Mouse (Mus musculus) intestine, embryonic 15.5 days (tissue): ENCODE measurements at regions not wholly inside any gene's neighbourhood (a gene's known extent, or its start where the extent isn't known, plus 50 kb on each side); places are given as distances from the start of the nearest gene placed in this dataset.

Experiments
- ATAC-seq: fragments of 200-750 bp; cut with Nextera tagmentation; 2 replicates; pipeline ENCODE4 v1.8.0; 2017; ENCODE audit warnings: moderate TSS enrichment, moderate library complexity
- H3K27ac ChIP-seq: fragments of 300-500 bp; sonication (generic); 2 replicates; pipeline ENCODE4 v1.5.1; 2015; ENCODE audit warnings: mild to moderate bottlenecking, inconsistent platforms
- H3K27me3 ChIP-seq: fragments of 300-500 bp; sonication (generic); replicated peaks from 2 replicates; pipeline ENCODE4 v1.6.1; 2015; ENCODE audit warnings: inconsistent platforms
- H3K36me3 ChIP-seq: fragments of 300-500 bp; sonication (generic); 2 replicates; pipeline ENCODE4 v1.6.1; 2015; ENCODE audit warnings: inconsistent platforms
- H3K4me1 ChIP-seq: fragments of 300-500 bp; sonication (generic); replicated peaks from 2 replicates; pipeline ENCODE4 v1.6.1; 2015; ENCODE audit warnings: inconsistent platforms
- H3K4me2 ChIP-seq: fragments of 300-500 bp; sonication (generic); replicated peaks from 2 replicates; pipeline ENCODE4 v1.6.1; 2015; ENCODE audit warnings: mild to moderate bottlenecking, inconsistent platforms
- H3K4me3 ChIP-seq: fragments of 300-500 bp; sonication (generic); replicated peaks from 2 replicates; pipeline ENCODE4 v1.5.1; 2015; ENCODE audit warnings: inconsistent platforms
- H3K9ac ChIP-seq: fragments of 300-500 bp; sonication (generic); 2 replicates; pipeline ENCODE4 v1.6.1; 2015; ENCODE audit warnings: inconsistent platforms
- H3K9me3 ChIP-seq: fragments of 300-500 bp; sonication (generic); 2 replicates; pipeline ENCODE4 v1.6.1; 2016; ENCODE audit warnings: inconsistent platforms
- WGBS: fragments of 180-500 bp; shearing (Covaris S2); methylation state at CpG from one replicate; pipeline ENCODE4 v1.1.7; 2015; 5-methylcytosine and 5-hydroxymethylcytosine counted together

DNA sequence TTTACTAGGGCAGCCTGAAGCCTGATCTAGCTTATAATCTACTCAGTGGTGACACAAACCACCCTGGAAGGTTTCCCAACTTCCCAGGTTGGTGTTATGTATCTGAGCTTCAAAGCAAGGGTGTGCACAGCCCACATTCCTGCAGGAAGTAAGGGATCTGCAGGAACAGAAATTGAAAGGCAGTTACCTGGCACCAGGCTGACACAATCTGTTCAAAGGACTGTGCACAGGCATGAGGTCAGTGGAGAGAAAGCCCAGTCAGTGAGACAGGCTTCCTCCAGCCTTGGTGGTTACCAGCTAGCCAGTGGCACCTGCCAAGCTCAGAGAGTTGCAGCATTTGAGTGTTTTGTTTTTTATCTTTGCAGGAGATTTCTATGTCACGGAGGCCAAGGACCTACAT, 203.6 kb downstream of the 1700129C05Rik start:
- Histone ChIP-seq H3K36me3 (no peaks in the 10 kb centered on the region), H3K4me3 (no peak overlapping the region), H3K27ac (no peak overlapping the region), H3K4me1 (no peaks in the 10 kb centered on the region), H3K4me2 (no peak overlapping the region), H3K9ac (no peak overlapping the region), H3K27me3 (no peaks in the 10 kb centered on the region), H3K9me3 (no peaks in the 10 kb centered on the region)
- 74% methylated on average over 1 of the region's 1 CpGs for WGBS
- no peak for ATAC-seq

DNA sequence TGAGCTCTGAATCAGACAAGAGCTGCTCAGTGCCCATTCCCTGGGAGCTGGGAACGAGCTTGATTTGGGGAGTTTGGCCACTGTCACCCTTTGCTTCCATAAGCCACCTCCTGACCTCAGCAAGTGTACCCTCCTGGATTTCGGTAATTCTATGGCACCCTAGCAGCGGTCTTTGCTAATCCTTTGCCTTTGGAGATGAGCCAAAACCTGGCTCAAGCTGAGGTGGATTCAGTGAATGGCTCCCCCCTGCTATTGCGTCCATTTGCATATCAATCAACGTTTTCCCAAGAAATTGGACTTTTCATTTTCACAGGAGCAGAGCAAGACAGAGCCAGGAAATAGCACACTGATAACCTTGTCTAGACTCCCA, 204.1 kb downstream of the 1700129C05Rik start:
- Histone ChIP-seq H3K36me3 (no peaks in the 10 kb centered on the region), H3K4me1 (no peaks in the 10 kb centered on the region), H3K27ac (no peak overlapping the region), H3K4me2 (no peak overlapping the region), H3K27me3 (no peaks in the 10 kb centered on the region), H3K9ac (no peak overlapping the region), H3K4me3 (no peak overlapping the region), H3K9me3 (no peaks in the 10 kb centered on the region)
- 65% methylated on average over 5 of the region's 5 CpGs for WGBS
- ATAC-seq, result no peak

DNA sequence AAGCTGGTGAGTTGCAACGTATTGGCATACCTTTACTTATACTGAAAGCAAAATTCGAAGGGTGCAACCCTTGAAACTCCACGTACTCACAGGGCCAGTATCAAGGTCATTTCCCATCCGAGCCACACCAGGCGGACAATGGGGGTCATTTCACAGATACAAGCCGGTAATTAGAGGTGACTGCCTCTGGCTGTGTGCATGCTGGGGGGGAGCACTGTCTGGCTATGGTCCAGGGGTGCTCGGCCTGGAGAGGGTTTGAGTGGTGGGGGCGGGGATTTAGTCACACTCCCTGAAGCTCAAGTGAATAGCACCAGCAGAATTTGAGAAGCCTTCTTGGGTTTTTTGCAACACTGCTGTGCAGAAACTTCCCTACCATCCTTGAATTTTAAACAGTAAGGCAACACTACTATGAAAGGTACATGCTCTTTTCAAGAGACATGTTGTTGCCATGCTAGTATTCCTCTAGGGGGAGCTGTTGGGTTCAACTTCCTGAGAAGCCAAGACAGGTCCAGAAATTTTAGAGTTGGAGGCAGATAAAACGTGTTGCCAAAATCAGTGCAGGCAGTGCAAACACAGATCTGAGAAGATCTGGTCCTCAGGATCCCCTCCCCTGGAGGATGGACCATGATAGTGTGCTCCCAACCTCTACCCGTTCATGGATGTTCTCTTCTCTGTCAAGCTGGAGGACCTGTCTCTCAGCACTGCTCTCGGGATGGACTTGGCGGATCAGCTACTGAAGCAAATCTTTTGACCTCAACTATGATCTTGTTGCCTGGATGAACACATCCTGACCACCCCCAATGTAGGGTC, 204.7 kb downstream of the 1700129C05Rik start:
- Histone ChIP-seq H3K4me3 (no peak overlapping the region), H3K4me2 (no peak overlapping the region)
- ATAC-seq, result no peak

DNA sequence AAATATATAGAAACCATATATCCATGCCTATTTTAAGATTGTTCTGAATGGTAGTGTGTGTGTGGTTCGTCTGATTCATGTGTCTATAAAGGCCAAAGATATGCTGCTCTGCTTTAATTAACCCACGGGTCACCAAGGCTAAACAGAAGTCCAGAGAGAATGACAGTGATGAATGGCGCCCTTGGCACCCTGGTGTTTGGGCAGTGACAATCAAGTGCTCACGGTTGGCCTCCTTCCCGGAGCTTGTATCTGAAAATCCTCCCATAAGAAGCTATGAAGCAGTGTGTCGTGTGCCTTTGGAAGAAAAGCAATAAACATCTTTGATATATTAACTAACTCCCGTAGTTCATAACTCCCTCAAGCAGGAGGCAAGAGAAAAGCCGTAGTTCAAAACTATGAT, 205.4 kb downstream of the 1700129C05Rik start:
- Histone ChIP-seq H3K9ac (no peak overlapping the region), H3K4me3 (no peak overlapping the region), H3K36me3 (no peaks in the 10 kb centered on the region), H3K27me3 (no peaks in the 10 kb centered on the region), H3K9me3 (no peaks in the 10 kb centered on the region), H3K4me1 (no peaks in the 10 kb centered on the region), H3K27ac (no peak overlapping the region), H3K4me2 (no peak overlapping the region)
- 22% methylated on average over 8 of the region's 8 CpGs for WGBS
- ATAC-seq, result no peak

More for the DNA sequence above, 204.7 kb downstream of the 1700129C05Rik start:
- H3K27ac ChIP-seq, result no peak overlapping the region
- H3K4me1 ChIP-seq, result no peaks in the 10 kb centered on the region
- no peaks in the 10 kb centered on the region for H3K36me3 ChIP-seq
- no peak overlapping the region for H3K9ac ChIP-seq
- no peaks in the 10 kb centered on the region for H3K9me3 ChIP-seq
- H3K27me3 ChIP-seq, result no peaks in the 10 kb centered on the region
- 61% methylated on average over 12 of the region's 12 CpGs for WGBS

DNA sequence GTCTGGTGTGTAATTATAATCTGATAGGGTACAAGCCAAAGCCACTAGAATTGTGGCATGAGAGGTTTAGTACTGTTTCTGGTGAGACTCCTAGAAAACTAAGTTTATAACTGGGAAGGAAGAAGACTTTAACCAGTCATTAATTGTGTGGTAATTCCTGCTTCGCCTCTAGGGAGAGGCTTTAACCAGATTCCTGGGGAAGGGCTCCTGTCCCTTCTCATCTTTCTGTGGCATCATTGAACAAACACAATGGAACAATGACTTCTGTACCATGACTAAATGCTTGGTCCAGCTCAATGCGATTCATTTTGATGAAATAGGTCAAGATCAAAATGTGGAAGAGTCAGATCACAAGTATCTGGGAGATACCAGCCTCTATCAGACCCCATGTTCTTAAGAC, 206.6 kb downstream of the 1700129C05Rik start:
- H3K27me3 ChIP-seq, result no peaks in the 10 kb centered on the region
- H3K27ac ChIP-seq, result no peak overlapping the region
- H3K36me3 ChIP-seq, result no peaks in the 10 kb centered on the region
- H3K9ac ChIP-seq, result no peak overlapping the region
- no peak overlapping the region for H3K4me3 ChIP-seq
- no peaks in the 10 kb centered on the region for H3K9me3 ChIP-seq
- WGBS, result 87% methylated on average over 2 of the region's 2 CpGs
- H3K4me1 ChIP-seq, result no peaks in the 10 kb centered on the region
- no peak for ATAC-seq
- H3K4me2 ChIP-seq, result no peak overlapping the region

DNA sequence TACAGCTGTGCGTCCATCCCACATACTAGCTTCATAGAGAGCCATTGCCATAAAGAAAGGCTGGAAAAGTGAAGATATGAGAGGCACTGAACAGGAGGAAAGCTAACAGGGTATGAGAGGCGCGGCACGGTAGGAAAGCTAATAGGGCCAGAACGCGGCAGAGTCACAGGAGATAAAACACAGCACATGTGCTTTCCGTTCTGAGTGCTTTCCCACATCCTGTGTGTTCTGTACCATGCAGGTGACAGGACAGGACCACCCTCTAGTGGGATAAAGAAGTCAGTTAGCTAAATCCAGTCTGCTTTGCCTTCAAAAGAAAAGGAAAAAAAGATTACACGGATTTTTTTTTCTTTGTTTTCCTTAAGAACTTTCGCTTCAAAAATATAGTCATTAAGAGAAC, 224.8 kb downstream of the 1700129C05Rik start:
- Histone ChIP-seq H3K4me1 (no peaks in the 10 kb centered on the region), H3K9me3 (no peaks in the 10 kb centered on the region), H3K27me3 (no peaks in the 10 kb centered on the region), H3K9ac (no peak overlapping the region), H3K36me3 (no peaks in the 10 kb centered on the region), H3K27ac (no peak overlapping the region), H3K4me3 (no peak overlapping the region), H3K4me2 (no peak overlapping the region)
- 44% methylated on average over 9 of the region's 9 CpGs for WGBS
- no peak for ATAC-seq

DNA sequence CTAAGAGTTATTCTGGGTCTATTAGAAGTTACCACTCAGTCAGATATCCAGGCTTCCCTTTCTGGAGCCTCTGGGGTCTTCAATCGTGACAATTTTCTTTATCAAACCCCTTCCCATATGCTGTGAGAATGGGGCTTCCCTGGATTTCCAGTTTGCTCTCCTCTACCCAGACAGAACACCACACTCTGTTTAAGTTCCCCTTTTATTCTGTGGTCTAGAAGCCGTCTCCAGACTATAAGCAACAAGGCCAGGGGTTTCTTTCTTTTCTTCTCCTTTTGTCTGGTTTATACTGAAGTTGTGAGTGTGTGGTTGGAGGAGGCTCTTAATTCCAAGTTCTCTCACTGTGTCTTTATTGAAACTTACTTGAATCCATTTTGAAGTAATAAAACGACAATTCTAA, 225.5 kb downstream of the 1700129C05Rik start:
- Histone ChIP-seq H3K4me2 (no peak overlapping the region), H3K36me3 (no peaks in the 10 kb centered on the region), H3K4me1 (no peaks in the 10 kb centered on the region), H3K9ac (no peak overlapping the region), H3K4me3 (no peak overlapping the region), H3K9me3 (no peaks in the 10 kb centered on the region), H3K27ac (no peak overlapping the region), H3K27me3 (no peaks in the 10 kb centered on the region)
- ATAC-seq, result no peak
- 82% methylated on average over 3 of the region's 3 CpGs for WGBS

DNA sequence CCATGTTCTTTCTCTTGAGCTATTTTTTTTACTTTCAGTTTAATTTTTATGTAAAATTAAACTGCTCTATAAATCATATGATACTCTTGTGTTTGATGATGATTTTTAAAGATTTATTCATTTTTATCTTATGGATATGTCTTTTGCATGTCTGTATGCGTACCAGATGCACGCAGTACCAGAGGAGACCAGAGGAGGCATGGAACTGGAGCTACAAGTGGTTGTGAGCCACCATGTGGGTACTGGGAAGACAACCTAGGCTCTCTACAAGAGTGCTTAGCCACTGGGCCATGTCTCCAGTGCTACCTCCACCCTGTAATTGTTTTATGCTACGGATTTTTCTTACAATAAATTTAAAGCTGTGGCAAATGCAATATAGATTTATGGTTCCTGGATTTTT, 227.8 kb downstream of the 1700129C05Rik start:
- H3K4me2 ChIP-seq, result no peak overlapping the region
- H3K27me3 ChIP-seq, result no peaks in the 10 kb centered on the region
- WGBS, result 94% methylated on average over 3 of the region's 3 CpGs
- H3K4me1 ChIP-seq, result no peaks in the 10 kb centered on the region
- H3K9ac ChIP-seq, result no peak overlapping the region
- no peak overlapping the region for H3K27ac ChIP-seq
- no peaks in the 10 kb centered on the region for H3K9me3 ChIP-seq
- no peak for ATAC-seq
- no peak overlapping the region for H3K4me3 ChIP-seq
- H3K36me3 ChIP-seq, result no peaks in the 10 kb centered on the region

DNA sequence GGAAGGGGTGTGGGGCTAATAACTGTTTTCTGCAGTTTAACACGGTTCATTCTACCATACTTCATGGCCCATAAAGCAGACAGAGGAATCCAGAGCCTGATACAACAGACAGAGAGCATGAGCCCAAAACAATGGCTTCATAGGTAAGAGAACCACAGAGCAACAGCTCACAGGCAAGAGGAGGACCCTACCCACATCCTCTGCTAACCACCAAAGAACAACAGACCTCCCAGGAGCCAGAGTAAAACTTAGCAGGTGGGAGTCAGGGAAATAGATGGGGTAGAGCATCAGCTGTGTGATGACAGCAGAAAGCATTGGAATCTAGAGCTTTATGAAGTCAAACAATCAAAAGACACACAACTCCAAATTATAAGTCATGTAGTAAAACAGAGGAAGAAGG, 231.8 kb downstream of the 1700129C05Rik start:
- H3K36me3 ChIP-seq, result no peaks in the 10 kb centered on the region
- H3K4me1 ChIP-seq, result no peaks in the 10 kb centered on the region
- H3K4me3 ChIP-seq, result no peak overlapping the region
- H3K9me3 ChIP-seq, result no peaks in the 10 kb centered on the region
- ATAC-seq, result no peak
- 94% methylated on average over 1 of the region's 1 CpGs for WGBS
- no peak overlapping the region for H3K27ac ChIP-seq
- no peaks in the 10 kb centered on the region for H3K27me3 ChIP-seq
- no peak overlapping the region for H3K9ac ChIP-seq
- no peak overlapping the region for H3K4me2 ChIP-seq

DNA sequence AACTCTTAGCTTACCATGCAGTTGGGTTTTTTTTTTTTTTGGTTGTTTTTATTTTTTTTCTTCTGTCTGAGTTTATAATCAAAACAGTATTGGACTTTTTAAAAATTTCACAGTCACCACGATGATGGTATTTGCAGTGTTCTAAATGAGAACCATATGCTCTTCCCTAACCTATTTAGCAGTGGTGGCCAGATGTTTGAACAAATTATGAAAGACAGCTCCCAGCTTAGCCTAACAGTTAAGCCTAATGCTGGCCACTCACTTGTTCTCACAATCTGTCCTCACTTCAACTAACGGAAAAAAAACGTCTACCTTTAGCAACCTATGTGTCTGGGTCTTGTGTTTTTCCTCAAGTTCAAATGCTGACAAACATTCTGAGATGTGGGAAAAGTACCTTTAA, 234.8 kb downstream of the 1700129C05Rik start:
- H3K9ac ChIP-seq, result no peak overlapping the region
- no peak overlapping the region for H3K4me3 ChIP-seq
- H3K27ac ChIP-seq, result no peak overlapping the region
- no peak overlapping the region for H3K4me2 ChIP-seq
- no peak for ATAC-seq
- H3K9me3 ChIP-seq, result no peaks in the 10 kb centered on the region
- H3K27me3 ChIP-seq, result no peaks in the 10 kb centered on the region
- WGBS, result 69% methylated on average over 3 of the region's 3 CpGs
- H3K4me1 ChIP-seq, result no peaks in the 10 kb centered on the region
- H3K36me3 ChIP-seq, result no peaks in the 10 kb centered on the region

DNA sequence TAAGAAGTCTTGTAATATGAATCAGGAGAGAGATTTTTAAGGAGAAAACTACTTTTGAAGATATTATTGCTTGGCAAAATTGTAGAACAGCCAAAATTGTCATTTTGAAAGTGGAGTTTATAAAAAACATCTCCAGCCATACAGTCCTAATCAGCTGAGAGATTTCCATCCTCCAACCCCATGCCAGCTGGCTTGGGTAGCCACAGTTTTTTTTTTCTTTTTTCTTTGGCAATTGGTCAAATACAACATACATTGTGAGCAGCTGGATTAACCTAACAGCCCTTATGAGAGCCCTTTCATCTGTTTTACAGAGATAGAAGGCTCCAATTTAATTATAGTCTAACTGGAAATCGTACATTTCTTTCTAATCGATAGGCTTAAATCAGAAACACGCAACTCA, 235.3 kb downstream of the 1700129C05Rik start:
- no peaks in the 10 kb centered on the region for H3K27me3 ChIP-seq
- ATAC-seq, result no peak
- H3K36me3 ChIP-seq, result no peaks in the 10 kb centered on the region
- H3K4me2 ChIP-seq, result no peak overlapping the region
- H3K9me3 ChIP-seq, result no peaks in the 10 kb centered on the region
- H3K9ac ChIP-seq, result no peak overlapping the region
- H3K27ac ChIP-seq, result no peak overlapping the region
- 84% methylated on average over 3 of the region's 3 CpGs for WGBS
- H3K4me3 ChIP-seq, result no peak overlapping the region
- no peaks in the 10 kb centered on the region for H3K4me1 ChIP-seq

DNA sequence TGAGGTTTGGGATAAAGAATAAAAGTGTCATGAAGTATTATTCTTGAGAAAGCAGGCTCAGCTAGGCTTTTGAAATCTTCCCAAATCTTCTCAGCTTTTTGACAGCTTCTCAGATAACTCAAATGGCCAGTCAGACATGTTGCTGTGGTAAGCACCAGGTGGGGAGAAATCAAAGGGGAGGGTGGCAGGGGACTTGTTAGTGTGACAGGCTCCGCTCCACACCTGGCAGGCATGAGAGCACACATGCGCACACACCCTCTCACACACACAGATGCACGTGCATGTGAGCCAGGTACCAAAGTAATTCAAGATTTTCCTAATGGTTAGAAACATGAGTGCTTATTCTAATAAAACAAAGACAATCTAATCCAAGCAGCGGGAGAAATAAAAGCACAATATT, 236.1 kb downstream of the 1700129C05Rik start:
- no peak overlapping the region for H3K27ac ChIP-seq

DNA sequence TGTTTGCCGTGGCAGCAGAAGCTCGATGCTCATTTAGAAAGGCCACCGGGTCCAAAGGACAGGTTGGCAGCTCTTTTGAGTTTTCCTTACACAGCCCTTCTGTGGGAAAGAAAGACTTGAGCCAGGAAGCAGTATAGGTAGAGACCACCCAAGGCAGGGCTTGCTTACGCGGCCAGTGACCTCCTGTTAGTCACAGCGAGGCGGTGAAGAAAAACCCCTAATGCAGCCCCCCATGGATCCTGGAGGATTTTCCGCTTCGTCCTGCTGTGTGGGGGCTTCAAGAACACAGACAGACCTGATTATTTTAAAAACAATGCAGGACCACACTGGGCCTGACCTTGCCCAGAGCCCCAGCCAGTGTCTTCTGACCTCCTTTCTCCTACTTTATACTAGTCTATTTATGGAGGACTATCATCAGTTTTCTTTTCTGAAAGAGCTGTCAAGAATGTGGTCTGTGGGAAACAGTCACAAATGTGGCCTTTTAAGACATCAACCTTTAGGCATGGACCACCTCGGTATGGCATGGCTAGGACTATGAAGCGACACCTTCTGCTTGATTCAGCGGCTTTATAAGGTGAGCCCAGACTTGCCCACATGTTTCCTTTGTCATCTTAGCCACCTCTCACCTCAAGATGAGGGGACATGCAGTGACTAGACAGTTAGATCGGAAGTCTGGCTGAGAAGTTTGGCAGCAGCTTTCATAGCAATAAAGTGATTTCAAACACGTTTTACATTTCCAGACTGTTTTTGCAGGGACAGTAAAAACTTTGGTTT, 274.3 kb downstream of the 1700129C05Rik start:
- no peaks in the 10 kb centered on the region for H3K4me1 ChIP-seq
- no peak overlapping the region for H3K4me3 ChIP-seq
- no peak overlapping the region for H3K27ac ChIP-seq
- 62% methylated on average over 14 of the region's 14 CpGs for WGBS
- H3K36me3 ChIP-seq, result no peaks in the 10 kb centered on the region
- H3K9ac ChIP-seq, result no peak overlapping the region
- no peak overlapping the region for H3K4me2 ChIP-seq
- no peak for ATAC-seq
- no peaks in the 10 kb centered on the region for H3K27me3 ChIP-seq
- no peaks in the 10 kb centered on the region for H3K9me3 ChIP-seq

More for the DNA sequence above, 236.1 kb downstream of the 1700129C05Rik start:
- Histone ChIP-seq H3K4me3 (no peak overlapping the region), H3K4me1 (no peaks in the 10 kb centered on the region), H3K27me3 (no peaks in the 10 kb centered on the region), H3K36me3 (no peaks in the 10 kb centered on the region), H3K4me2 (no peak overlapping the region), H3K9me3 (no peaks in the 10 kb centered on the region), H3K9ac (no peak overlapping the region)
- WGBS, result 75% methylated on average over 4 of the region's 4 CpGs
- no peak for ATAC-seq
